Mouse (Mus musculus) small intestine, adult 2 months (tissue): ENCODE measurements at regions not wholly inside any gene's neighbourhood (a gene's known extent, or its start where the extent isn't known, plus 50 kb on each side); places are given as distances from the start of the nearest gene placed in this dataset.

Experiments used
- CTCF ChIP-seq: fragments of 200-500 bp; IDR thresholded peaks from 2 replicates; pipeline ENCODE4 v1.5.1; 2012; ENCODE audit warnings: low read depth, mild to moderate bottlenecking, control low read depth, inconsistent platforms, low read length, moderate library complexity, mixed read lengths; ENCODE audit not compliant: insufficient replicate concordance, insufficient read length; ENCODE audit errors: extremely low read depth
- POLR2A ChIP-seq: fragments of 200-500 bp; IDR thresholded peaks from 2 replicates; pipeline ENCODE4 v1.6.1; 2012; ENCODE audit warnings: low read depth, mild to moderate bottlenecking, control low read depth, inconsistent platforms, low read length, moderate library complexity

DNA sequence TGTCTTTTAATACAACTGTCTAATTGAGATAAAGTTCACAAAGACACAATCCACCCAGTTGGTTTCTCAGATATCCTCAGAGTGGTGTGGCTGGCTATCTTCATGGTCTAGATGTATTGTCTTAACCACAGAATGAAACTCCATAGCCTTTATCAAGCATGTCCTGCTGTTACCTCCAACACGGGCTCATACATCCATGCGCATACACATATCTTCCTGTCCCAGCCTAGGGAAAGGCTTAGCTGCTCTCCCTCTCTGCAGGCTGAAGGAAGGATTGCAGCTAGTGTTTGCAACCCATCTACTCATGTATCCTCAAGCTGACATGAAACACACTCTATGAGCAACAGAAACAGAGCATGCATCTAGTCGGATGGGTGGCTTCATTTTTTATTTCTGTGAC is 517.2 kb upstream of the Mgmt start:
- TF ChIP-seq CTCF (no peak), POLR2A (no peak)
